ENCODE assay signal across 10 mouse cellular contexts in genomic region chr11:94998041-94998531, GRCm38 (mm10). TPM values are rescaled to one million over a fixed set of nuclear protein-coding genes. Genes with fewer than 3 reads are reported as not detected.
A peak's percentile ranks its signal among the peaks of the same experiment; 100 is the strongest.
DNase-seq lines count a peak whose midpoint lies in the region; ATAC-seq and TF ChIP-seq lines count a peak whose summit lies in the region.
"Had no signal": no experiment of that assay in that cellular context is flagged by ENCODE, and none has a peak within 500 bp of the region (broad histone marks: within the 10 kb centered on the region; RNA-seq: fewer than 3 reads in every experiment).

No protein-coding gene starts in this region.

- no peak for ATAC-seq in cerebellum, adult (ENCODE audit: insufficient number of reproducible peaks, low FRiP score, low TSS enrichment)
- ATAC-seq in intestine, embryonic 15.5 days, result 0 out of 2 replicates have a peak, but pooled peaks have one; percentile 11
- no peak for ATAC-seq in granulocyte monocyte progenitor cell, adult 5-6 weeks (replicated peaks; ENCODE audit: poor library complexity, severe bottlenecking)

- H3K36me3 ChIP-seq in spleen, adult 2 months (ENCODE audit: control insufficient read depth, insufficient read depth, low read length), result peaks cover 19% of the 10 kb centered on the region
- peaks cover 35% of the 10 kb centered on the region for H3K36me3 ChIP-seq in intestine, embryonic 15.5 days

- DNase-seq in cerebellum, adult 11-12 months, result peak; percentile 76
- peak in 1 of 2 experiments; percentile 47 for DNase-seq in spleen, adult 2 months (ENCODE audit: low read depth in 1 of 2, low spot score in 2 of 2)
- no peak for DNase-seq in spleen, adult 12 weeks (ENCODE audit: low spot score)
- DNase-seq in lung, postnatal 36 days, result peak; percentile 51
- DNase-seq in thymus, postnatal 36 days, result peak; percentile 90 to 98

- no peak for TF ChIP-seq CTCF in spleen, adult 2 months (IDR thresholded peaks at IDR 0.05; ENCODE audit: extremely low read depth, insufficient read depth, insufficient read length, insufficient replicate concordance)

- no peaks in the 10 kb centered on the region for H3K9me3 ChIP-seq in intestine, embryonic 15.5 days

- H3K27me3 ChIP-seq in spleen, adult 2 months (ENCODE audit: control insufficient read depth, insufficient read depth, low read length), result no peaks in the 10 kb centered on the region
- H3K27me3 ChIP-seq in intestine, embryonic 15.5 days (replicated peaks), result no peaks in the 10 kb centered on the region

- no peak for TF ChIP-seq POLR2A in spleen, adult 2 months (IDR thresholded peaks at IDR 0.05; ENCODE audit: low read depth, low read length)

- 23% methylated on average over 16 of the region's 16 CpGs for WGBS in spleen, adult 2 months
- 76% methylated on average over 16 of the region's 16 CpGs for WGBS in intestine, embryonic 15.5 days

- H3K9ac ChIP-seq in intestine, embryonic 15.5 days, result no peak overlapping the region

- peak overlapping the region; percentile 7; the same call in 1 of the 2 replicates for H3K4me3 ChIP-seq in spleen, adult 2 months (ENCODE audit: extremely low read depth, insufficient read depth, insufficient read length)
- no peak overlapping the region for H3K4me3 ChIP-seq in intestine, embryonic 15.5 days (replicated peaks)

- H3K4me1 ChIP-seq in spleen, adult 2 months (ENCODE audit: control insufficient read depth, insufficient read depth, insufficient read length), result peaks cover 41% of the 10 kb centered on the region; the same call in 1 of the 2 replicates
- peaks cover 54% of the 10 kb centered on the region for H3K4me1 ChIP-seq in intestine, embryonic 15.5 days (replicated peaks)

- peak overlapping the region; percentile 39 for H3K27ac ChIP-seq in spleen, adult 2 months (ENCODE audit: insufficient read depth, low read length)
- H3K27ac ChIP-seq in intestine, embryonic 15.5 days, result 0 out of 2 replicates have a peak overlapping the region, but pooled peaks have one; percentile 17

- H3K4me2 ChIP-seq in intestine, embryonic 15.5 days (replicated peaks), result peak overlapping the region; percentile 26; the same call in 1 of the 2 replicates

RNA-seq across cellular contexts. Expression of gene Ppp1r9b, which starts 7.3 kb away (rescaled TPM):
- 51.9 and 54.5 TPM in 2 replicates for polyA plus RNA-seq in spleen, adult 2 months (2012; rRNA removed)
- 6.8 and 8.1 TPM in 2 replicates for polyA plus RNA-seq in intestine, embryonic 15.5 days (2015; fragmentation: Nextera tagmentation; extraction: Ambion mirVana)
- 50.3 and 61.7 TPM in 2 replicates for total RNA-seq in granulocyte monocyte progenitor cell, adult 5-6 weeks (2014; fragmentation: Nextera tagmentation)
- total RNA-seq in granulocyte monocyte progenitor cell, adult 5-6 weeks (2017), result 67.7 and 71.9 TPM in 2 replicates

RNA-seq across cellular contexts. Expression of gene Samd14, which starts 11.6 kb away (rescaled TPM):
- 19.3 and 23.7 TPM in 2 replicates for polyA plus RNA-seq in spleen, adult 2 months (2012; rRNA removed)
- polyA plus RNA-seq in intestine, embryonic 15.5 days (2015; fragmentation: Nextera tagmentation; extraction: Ambion mirVana), result 15.0 and 15.3 TPM in 2 replicates
- total RNA-seq in granulocyte monocyte progenitor cell, adult 5-6 weeks (2014; fragmentation: Nextera tagmentation), result 0.34 and 0.49 TPM in 2 replicates
- 0.05 and 0.65 TPM in 2 replicates for total RNA-seq in granulocyte monocyte progenitor cell, adult 5-6 weeks (2017)

RNA-seq across cellular contexts. Expression of gene Sgca, which starts 22.0 kb away (rescaled TPM):
- 0.85 and 1.5 TPM in 2 replicates for polyA plus RNA-seq in spleen, adult 2 months (2012; rRNA removed)
- 0.19 TPM in 1 of 2 replicates, not detected in the other for polyA plus RNA-seq in intestine, embryonic 15.5 days (2015; fragmentation: Nextera tagmentation; extraction: Ambion mirVana)
- not detected in 2 replicates for total RNA-seq in granulocyte monocyte progenitor cell, adult 5-6 weeks (2014; fragmentation: Nextera tagmentation)
- not detected in 2 replicates for total RNA-seq in granulocyte monocyte progenitor cell, adult 5-6 weeks (2017)
- total RNA-seq: common myeloid progenitor, adult 5-6 weeks had no signal

RNA-seq across cellular contexts. Expression of gene Hils1, which starts 30.7 kb away (rescaled TPM):
- polyA plus RNA-seq in spleen, adult 2 months (2012; rRNA removed), result not detected in 2 replicates
- not detected in 2 replicates for polyA plus RNA-seq in intestine, embryonic 15.5 days (2015; fragmentation: Nextera tagmentation; extraction: Ambion mirVana)
- total RNA-seq in granulocyte monocyte progenitor cell, adult 5-6 weeks (2014; fragmentation: Nextera tagmentation), result not detected in 2 replicates
- not detected in 2 replicates for total RNA-seq in granulocyte monocyte progenitor cell, adult 5-6 weeks (2017)
- total RNA-seq: common myeloid progenitor, adult 5-6 weeks; layer of hippocampus, adult 18-20 months had no signal

RNA-seq across cellular contexts. Expression of gene Pdk2, which starts 43.1 kb away (rescaled TPM):
- polyA plus RNA-seq in spleen, adult 2 months (2012; rRNA removed), result 12.6 and 13.8 TPM in 2 replicates
- 30.8 and 31.2 TPM in 2 replicates for polyA plus RNA-seq in intestine, embryonic 15.5 days (2015; fragmentation: Nextera tagmentation; extraction: Ambion mirVana)
- 8.5 and 9.8 TPM in 2 replicates for total RNA-seq in granulocyte monocyte progenitor cell, adult 5-6 weeks (2014; fragmentation: Nextera tagmentation)
- total RNA-seq in granulocyte monocyte progenitor cell, adult 5-6 weeks (2017), result 0.60 and 1.8 TPM in 2 replicates
